Mouse (Mus musculus): ENCODE results near the gene Ctc1. TPM values are rescaled to one million over a fixed set of nuclear protein-coding genes. Genes with fewer than 3 reads are reported as not detected.
"Not testable (repeated sequence)": the region's sequence is repeated elsewhere in the genome, so short reads cannot be mapped to it uniquely, and the experiment has no call there.

The Ctc1 gene
- 10 to 100 TPM; 35.5 to 36.0 TPM for total RNA-seq (2021)

GRCm38 (mm10) chr11:69015644-69016441 is at the start of gene Ctc1:
TSS of gene Ctc1 (plus strand) at chr11:69015911.
- DNase-seq (ENCODE audit: extremely low spot score in 1 of 2, low spot score in 1 of 2): peak; percentile 79 to 82

- no peak for DNase-seq (ENCODE audit: extremely low spot score in 1 of 2, low spot score in 1 of 2)
Measured at GRCm38 (mm10) chr11:68966554-68966953, 49.2 kb upstream of the Ctc1 start.

- peak; percentile 78 to 79 for DNase-seq (ENCODE audit: extremely low spot score in 1 of 2, low spot score in 1 of 2)
Measured at GRCm38 (mm10) chr11:68967337-68968282, 48.1 kb upstream of the Ctc1 start, which contains the start of gene Slc25a35. TSS of gene Slc25a35 (plus strand) at chr11:68968131.

GRCm38 (mm10) chr11:68968752-68969151 is 47.0 kb upstream of the Ctc1 start:
- no peak for DNase-seq (ENCODE audit: extremely low spot score in 1 of 2, low spot score in 1 of 2)

GRCm38 (mm10) chr11:68970232-68970631 is 45.5 kb upstream of the Ctc1 start:
- no peak for DNase-seq (ENCODE audit: extremely low spot score in 1 of 2, low spot score in 1 of 2)

- peak; percentile 57 to 73 for DNase-seq (ENCODE audit: extremely low spot score in 1 of 2, low spot score in 1 of 2)
Measured at GRCm38 (mm10) chr11:68973250-68974058, 42.3 kb upstream of the Ctc1 start.

- DNase-seq (ENCODE audit: extremely low spot score in 1 of 2, low spot score in 1 of 2): no peak
Measured at GRCm38 (mm10) chr11:68974059-68974450, 41.7 kb upstream of the Ctc1 start.

- DNase-seq (ENCODE audit: extremely low spot score in 1 of 2, low spot score in 1 of 2): no peak
Measured at GRCm38 (mm10) chr11:68975085-68975484, 40.6 kb upstream of the Ctc1 start, which contains the start of gene Rangrf. TSS of gene Rangrf (minus strand) at chr11:68975185.

- no peak for DNase-seq (ENCODE audit: extremely low spot score in 1 of 2, low spot score in 1 of 2)
Measured at GRCm38 (mm10) chr11:68975601-68976000, 40.1 kb upstream of the Ctc1 start.

- no peak for DNase-seq (ENCODE audit: extremely low spot score in 1 of 2, low spot score in 1 of 2)
Measured at GRCm38 (mm10) chr11:68979320-68979733, 36.4 kb upstream of the Ctc1 start.

GRCm38 (mm10) chr11:68980919-68981318 is 34.8 kb upstream of the Ctc1 start:
- DNase-seq (ENCODE audit: extremely low spot score in 1 of 2, low spot score in 1 of 2): no peak

GRCm38 (mm10) chr11:68982639-68983369 is 32.9 kb upstream of the Ctc1 start:
- DNase-seq (ENCODE audit: extremely low spot score in 1 of 2, low spot score in 1 of 2): peak; percentile 56 to 84

GRCm38 (mm10) chr11:68987365-68987882 is 28.3 kb upstream of the Ctc1 start:
- no peak for DNase-seq (ENCODE audit: extremely low spot score in 1 of 2, low spot score in 1 of 2)

- DNase-seq (ENCODE audit: extremely low spot score in 1 of 2, low spot score in 1 of 2): no peak
Measured at GRCm38 (mm10) chr11:68988341-68988740, 27.4 kb upstream of the Ctc1 start.

- DNase-seq (ENCODE audit: extremely low spot score in 1 of 2, low spot score in 1 of 2): no peak
Measured at GRCm38 (mm10) chr11:68993122-68993521, 22.6 kb upstream of the Ctc1 start.

GRCm38 (mm10) chr11:68994377-68994776 is 21.3 kb upstream of the Ctc1 start:
- DNase-seq (ENCODE audit: extremely low spot score in 1 of 2, low spot score in 1 of 2): no peak

GRCm38 (mm10) chr11:68997080-68997479 is 18.6 kb upstream of the Ctc1 start:
- DNase-seq (ENCODE audit: extremely low spot score in 1 of 2, low spot score in 1 of 2): no peak

GRCm38 (mm10) chr11:69002782-69003181 is 12.9 kb upstream of the Ctc1 start:
- not testable (repeated sequence) for DNase-seq (ENCODE audit: extremely low spot score in 1 of 2, low spot score in 1 of 2)

- DNase-seq (ENCODE audit: extremely low spot score in 1 of 2, low spot score in 1 of 2): no peak
Measured at GRCm38 (mm10) chr11:69003592-69003991, 12.1 kb upstream of the Ctc1 start.

Measured in layer of hippocampus, postnatal 25 days (tissue).